Mouse (Mus musculus) neutrophil, adult 5-6 weeks (primary cell): ENCODE measurements at regions not wholly inside any gene's neighbourhood (a gene's known extent, or its start where the extent isn't known, plus 50 kb on each side); places are given as distances from the start of the nearest gene placed in this dataset.
A peak's percentile ranks its signal among the peaks of the same experiment; 100 is the strongest.

Experiments
- ATAC-seq: fragments of 151-379, 151-347 bp; 2 replicates; pipeline ENCODE4 v1.8.0; 2017; ENCODE audit warnings: mild to moderate bottlenecking, moderate TSS enrichment; ENCODE audit not compliant: insufficient number of reproducible peaks, poor library complexity, low FRiP score, severe bottlenecking; ENCODE audit errors: extremely low read depth

DNA sequence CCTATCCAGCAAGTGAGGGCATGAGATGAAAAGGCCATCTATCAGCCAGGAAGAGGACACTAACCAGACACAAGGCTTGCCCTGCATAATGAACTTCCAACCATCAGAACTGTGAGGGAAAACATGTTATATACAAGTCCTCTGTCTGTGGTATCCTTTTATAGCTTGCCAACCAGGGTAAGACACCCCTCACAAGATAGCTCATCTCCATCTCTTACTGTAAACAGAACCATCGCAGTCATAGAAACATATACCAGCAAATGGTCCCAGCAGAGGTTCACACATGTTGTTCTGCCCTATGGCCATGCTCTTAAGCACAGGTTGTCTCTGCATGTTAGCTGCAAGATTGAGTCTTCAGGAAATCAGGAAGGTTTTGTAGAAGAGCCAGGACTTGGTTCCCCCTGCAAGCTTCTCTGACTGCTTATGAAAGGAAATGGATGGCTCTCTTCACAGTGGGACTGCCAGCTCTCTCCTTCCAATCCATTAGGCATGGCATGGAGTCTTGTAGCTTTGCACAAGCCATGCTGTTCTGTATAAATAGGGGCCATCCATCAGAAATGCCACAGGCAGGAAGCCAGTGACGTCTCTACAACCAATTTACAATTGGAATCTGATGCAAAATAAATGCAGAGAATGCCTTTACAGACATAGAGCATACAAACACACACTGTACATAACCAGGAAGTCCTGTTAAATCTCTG, 1514.0 kb upstream of the Lrrc6 start:
- no peak for ATAC-seq

GRCm38 (mm10) chr15:68011162-68011561, 1510.5 kb upstream of the Lrrc6 start:
- ATAC-seq = peak; percentile 37; the same call in 1 of the 2 replicates

GRCm38 (mm10) chr15:68010189-68010588, 1509.5 kb upstream of the Lrrc6 start:
- ATAC-seq = no peak

- no peak for ATAC-seq
These were observed 1504.1 kb upstream of the Lrrc6 start for GRCm38 (mm10) chr15:68004798-68005197.

GRCm38 (mm10) chr15:67996532-67996931, 1495.8 kb upstream of the Lrrc6 start:
- no peak for ATAC-seq

DNA sequence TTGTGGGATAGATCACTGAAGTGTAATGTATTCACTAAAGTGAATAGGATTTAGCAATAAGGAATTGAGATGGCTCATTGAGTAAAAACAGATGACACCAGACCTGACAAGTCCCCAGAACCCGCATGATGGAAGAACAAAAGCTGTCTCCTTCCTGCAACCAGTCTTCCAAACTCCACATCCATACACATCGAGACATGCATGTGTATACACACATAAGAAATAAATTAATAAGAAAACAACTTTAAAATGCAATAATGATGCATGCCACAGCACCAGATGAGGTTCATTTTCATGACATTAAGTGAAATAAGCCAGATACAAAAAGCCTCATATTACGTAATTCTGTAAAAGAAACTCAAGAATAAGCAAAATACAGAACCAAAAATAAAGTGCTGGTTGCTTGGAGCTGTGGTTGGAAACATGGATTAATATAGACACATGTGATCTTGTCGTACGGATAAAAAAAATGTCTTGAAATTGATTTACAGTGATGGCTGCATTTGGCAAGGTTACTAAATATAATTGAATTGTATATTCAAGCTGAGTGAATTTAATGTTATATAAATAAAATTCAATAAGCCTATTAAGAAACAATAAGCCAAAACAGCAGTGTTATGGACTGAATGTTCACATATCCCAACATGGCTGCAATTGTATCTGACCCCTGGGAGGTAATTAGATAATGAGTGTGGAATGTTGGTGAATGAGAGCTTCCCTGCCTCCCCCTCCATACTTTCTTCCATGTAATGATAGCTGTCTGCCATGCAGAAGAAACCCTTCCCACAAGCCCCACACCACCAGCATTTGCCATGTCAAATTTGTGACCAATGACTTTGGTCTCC, 1488.9 kb upstream of the Lrrc6 start:
- ATAC-seq = no peak

DNA sequence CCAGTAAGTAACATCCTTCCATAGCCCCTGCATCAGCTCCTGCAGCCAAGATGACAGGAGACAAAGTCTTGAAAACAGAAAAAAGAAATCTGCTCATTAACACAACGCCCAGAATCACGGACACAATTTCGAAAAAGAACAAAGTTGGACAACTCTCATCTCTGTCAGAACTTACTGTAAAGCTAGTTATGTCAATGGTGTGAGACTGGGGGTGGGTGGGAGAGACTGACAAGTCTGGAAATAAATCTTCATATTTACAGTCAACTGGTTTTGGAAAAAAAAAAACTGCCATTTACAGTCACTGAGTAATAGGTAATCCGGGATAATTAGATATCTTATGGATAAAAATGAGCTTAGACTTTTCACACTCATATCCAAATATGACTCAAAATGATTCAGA, 1487.2 kb upstream of the Lrrc6 start:
- ATAC-seq = no peak

- ATAC-seq = peak; percentile 67; the same call in 1 of the 2 replicates
These were observed 1482.5 kb upstream of the Lrrc6 start for GRCm38 (mm10) chr15:67983253-67983652.

- ATAC-seq = no peak
These were observed 1481.2 kb upstream of the Lrrc6 start for GRCm38 (mm10) chr15:67981876-67982275.

- no peak for ATAC-seq
These were observed 1478.7 kb upstream of the Lrrc6 start for GRCm38 (mm10) chr15:67979451-67979850.

GRCm38 (mm10) chr15:67977210-67977609, 1476.5 kb upstream of the Lrrc6 start:
- ATAC-seq = no peak

- ATAC-seq = no peak
These were observed 1471.3 kb upstream of the Lrrc6 start for GRCm38 (mm10) chr15:67971998-67972397.

- ATAC-seq = no peak
These were observed 1453.5 kb upstream of the Lrrc6 start for GRCm38 (mm10) chr15:67954216-67954615.

- ATAC-seq = no peak
These were observed 1449.8 kb upstream of the Lrrc6 start for GRCm38 (mm10) chr15:67950281-67951040.

GRCm38 (mm10) chr15:67944330-67945082, 1443.8 kb upstream of the Lrrc6 start:
- no peak for ATAC-seq

DNA sequence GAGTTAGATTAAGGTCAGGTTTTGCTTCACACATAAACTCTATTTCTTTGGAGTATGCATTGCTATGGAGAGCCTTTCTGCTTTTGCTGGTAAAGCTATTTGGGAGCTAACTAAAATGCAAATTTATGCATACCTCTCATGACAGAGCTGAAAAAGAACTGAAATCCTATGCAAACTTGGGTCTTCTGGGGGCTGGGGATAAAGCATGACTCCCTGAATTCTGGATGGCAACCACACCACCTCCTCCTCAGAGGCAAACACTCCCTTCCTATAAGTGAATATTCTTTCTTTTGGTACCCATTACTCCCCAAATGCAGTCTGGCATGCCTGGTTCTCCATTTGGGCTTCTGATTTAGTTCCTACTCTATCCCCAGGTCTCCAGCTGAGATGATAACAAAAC, 1442.3 kb upstream of the Lrrc6 start:
- ATAC-seq = no peak

DNA sequence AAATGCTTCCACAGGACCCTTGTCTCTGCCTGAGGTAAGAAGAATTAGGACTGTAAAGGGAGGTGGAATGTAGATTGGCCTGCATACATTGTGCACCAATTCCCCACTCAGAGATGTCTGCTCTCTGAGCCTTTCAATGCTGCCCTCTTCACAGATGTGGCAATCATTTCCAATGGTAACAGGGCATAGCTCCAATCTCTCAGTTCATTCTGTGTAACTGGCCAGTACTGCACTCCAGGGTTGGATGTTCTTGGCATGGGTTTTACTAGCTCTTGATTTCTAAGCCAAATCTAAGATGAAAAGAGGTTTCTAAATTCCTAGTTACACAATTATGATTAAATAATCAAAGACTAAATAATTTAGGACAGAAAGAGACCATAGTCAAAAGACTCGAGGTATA, 1439.8 kb upstream of the Lrrc6 start:
- ATAC-seq = no peak

GRCm38 (mm10) chr15:67924885-67925284, 1424.2 kb upstream of the Lrrc6 start:
- no peak for ATAC-seq

GRCm38 (mm10) chr15:67907034-67907433, 1406.3 kb upstream of the Lrrc6 start:
- no peak for ATAC-seq
